Mouse (Mus musculus) thymus, adult 2 months (tissue): Measurements from ENCODE around the gene Ptbp1. TPM values are rescaled to one million over a fixed set of nuclear protein-coding genes. Genes with fewer than 3 reads are reported as not detected.

Experiments used
- DNase-seq: peaks from one replicate; pipeline ENCODE4 v3.0.0; 2021
- H3K27ac ChIP-seq: fragments of 200-500 bp; 2 replicates; pipeline ENCODE4 v1.5.1; 2012; ENCODE audit warnings: low read length, control low read depth; ENCODE audit not compliant: control insufficient read depth, insufficient read depth
- H3K27me3 ChIP-seq: fragments of 200-500 bp; 2 replicates; pipeline ENCODE4 v1.6.1; 2012; ENCODE audit warnings: mild to moderate bottlenecking, low read length, moderate library complexity, mixed read lengths; ENCODE audit not compliant: control insufficient read depth, insufficient read depth
- H3K36me3 ChIP-seq: fragments of 200-500 bp; 2 replicates; pipeline ENCODE4 v1.6.1; 2012; ENCODE audit warnings: mild to moderate bottlenecking, low read length, moderate library complexity; ENCODE audit not compliant: control insufficient read depth, insufficient read depth
- H3K4me1 ChIP-seq: fragments of 200-500 bp; replicated peaks from 2 replicates; pipeline ENCODE4 v1.6.1; 2012; ENCODE audit warnings: low read length; ENCODE audit not compliant: control insufficient read depth, insufficient read depth
- H3K4me3 ChIP-seq: fragments of 200-500 bp; 2 replicates; pipeline ENCODE4 v1.5.1; 2012; ENCODE audit warnings: mild to moderate bottlenecking, low read length, control low read depth, moderate library complexity; ENCODE audit not compliant: control insufficient read depth, insufficient read depth
- CTCF ChIP-seq: fragments of 200-500 bp; IDR thresholded peaks from 2 replicates; pipeline ENCODE4 v1.5.1; 2012; ENCODE audit warnings: mild to moderate bottlenecking, control low read depth, low read length, moderate library complexity, borderline replicate concordance; ENCODE audit not compliant: control insufficient read depth, poor library complexity, insufficient read depth; ENCODE audit errors: extremely low read depth
- POLR2A ChIP-seq: fragments of 200-500 bp; IDR thresholded peaks from 2 replicates; pipeline ENCODE4 v1.6.1; 2012; ENCODE audit warnings: mild to moderate bottlenecking, low read length, control low read depth, moderate library complexity; ENCODE audit not compliant: control insufficient read depth, poor library complexity, insufficient read depth; ENCODE audit errors: extremely low read depth
- WGBS: fragments of 180-500 bp; shearing (Covaris S2); methylation state at CpG from one replicate; pipeline ENCODE4 v1.1.7; 2018; 5-methylcytosine and 5-hydroxymethylcytosine counted together
- polyA plus RNA-seq: library from polyadenylated mRNA; depleted of rRNA; stranded (reverse); fragments of >200 nt; gene quantifications from 2 replicates; pipeline ENCODE4 v1.2.3, GENCODE M21; 2012

Gene Ptbp1
- polyA plus RNA-seq, 1 experiment, result 583 TPM

DNA sequence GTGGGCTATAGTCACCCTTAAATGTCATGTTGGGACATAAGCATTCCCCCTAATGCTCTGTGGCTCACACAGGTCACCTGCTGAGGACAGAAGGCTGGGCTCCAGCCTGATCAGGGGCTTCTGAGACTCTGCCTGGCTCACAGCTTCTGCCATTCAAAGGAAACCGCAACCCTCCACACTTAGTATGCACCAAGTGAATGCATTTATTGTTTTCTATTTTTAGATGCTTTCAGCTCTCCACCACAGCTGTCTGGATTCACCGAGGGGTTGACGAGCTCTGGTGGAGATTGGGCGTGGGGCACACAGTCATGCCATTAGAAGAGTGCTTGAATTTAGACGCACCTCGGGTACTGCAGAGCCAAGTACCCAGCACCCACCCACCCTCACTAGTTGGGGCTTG, 19.1 kb downstream of the Ptbp1 start:
- H3K36me3 ChIP-seq, result no peaks in the 10 kb centered on the region
- H3K4me1 ChIP-seq, result peaks cover 28% of the 10 kb centered on the region
- TF ChIP-seq POLR2A, result no peak
- no peak for TF ChIP-seq CTCF
- peaks cover 8% of the 10 kb centered on the region; the same call in 1 of the 2 replicates for H3K27me3 ChIP-seq
- no peak overlapping the region for H3K27ac ChIP-seq
- 10% methylated on average over 6 of the region's 6 CpGs for WGBS
- H3K4me3 ChIP-seq, result no peak overlapping the region
- no peak for DNase-seq

DNA sequence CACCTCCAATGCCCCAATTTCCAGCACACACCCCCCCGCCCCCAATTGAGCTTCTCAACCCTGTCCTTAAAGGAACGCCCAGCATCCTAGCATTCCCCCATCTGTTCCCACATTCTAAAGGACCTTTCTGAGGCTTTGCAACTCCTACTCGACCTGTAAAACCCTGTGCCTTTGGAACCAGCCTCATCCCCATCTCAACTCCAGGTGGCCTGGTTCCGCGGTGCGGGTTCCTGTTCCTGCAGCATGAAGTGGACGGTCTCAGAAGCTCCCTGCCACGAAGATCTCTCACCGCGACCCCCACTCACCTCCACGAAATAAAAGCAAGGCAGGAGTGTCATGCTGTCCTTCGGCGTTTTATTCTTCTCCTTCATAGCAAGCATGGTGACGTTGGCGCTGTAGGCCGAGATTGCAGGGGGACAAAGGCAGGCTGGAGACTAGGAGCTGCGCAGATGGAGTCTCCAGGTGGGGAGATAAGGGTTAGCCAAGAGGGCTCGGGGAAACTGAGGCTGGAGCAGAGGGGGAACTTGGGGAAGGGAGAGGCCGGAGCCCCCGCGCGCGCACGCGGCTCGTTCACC, 19.6 kb downstream of the Ptbp1 start:
- TF ChIP-seq CTCF, result no peak
- no peak for TF ChIP-seq POLR2A
- Histone ChIP-seq H3K4me1 (peaks cover 28% of the 10 kb centered on the region), H3K27ac (no peak overlapping the region), H3K4me3 (peak overlapping the region; percentile 37), H3K36me3 (no peaks in the 10 kb centered on the region), H3K27me3 (peaks cover 8% of the 10 kb centered on the region; the same call in 1 of the 2 replicates)
- WGBS, result 4% methylated on average over 26 of the region's 26 CpGs
- no peak for DNase-seq

DNA sequence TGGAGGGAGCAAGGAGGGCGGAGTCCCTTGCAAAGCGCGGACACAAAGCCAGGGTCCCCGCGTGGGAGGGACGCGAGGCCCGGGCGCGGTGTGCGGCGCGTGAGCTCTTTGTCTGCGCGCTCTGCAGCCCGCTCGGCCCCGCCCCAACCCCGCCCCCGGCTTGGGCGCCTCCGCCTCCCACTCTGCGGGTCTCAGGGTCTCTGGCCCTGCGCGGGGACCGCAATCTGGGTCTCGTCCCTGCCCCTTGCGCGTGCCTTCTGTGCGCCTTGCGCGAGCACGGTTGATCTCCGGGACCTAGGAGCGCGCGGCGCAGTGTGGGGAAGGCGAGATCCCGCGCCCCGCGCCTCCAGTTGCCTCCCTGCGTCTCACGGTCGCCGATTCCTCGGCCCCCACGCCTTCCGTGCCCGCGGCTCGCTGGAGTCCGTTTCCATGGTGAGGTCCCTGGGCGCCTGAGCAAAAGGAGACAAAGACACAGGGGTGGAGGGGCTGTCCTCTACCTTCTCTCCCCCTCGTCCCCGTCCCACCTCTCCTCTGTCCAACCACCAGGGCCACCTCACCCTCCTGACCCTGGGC, 20.1 kb downstream of the Ptbp1 start, which contains the start of the genes Prtn3 and Plppr3:
TSS of gene Prtn3 (plus strand) at position 187 of the 573 bp plus-strand sequence.
TSS of gene Plppr3 (minus strand) at position 345 of the 573 bp plus-strand sequence.
- peaks cover 8% of the 10 kb centered on the region; the same call in 1 of the 2 replicates for H3K27me3 ChIP-seq
- H3K36me3 ChIP-seq, result no peaks in the 10 kb centered on the region
- 2% methylated on average over 56 of the region's 57 CpGs for WGBS
- peak within 1 kb of the TSS; percentile 37 for H3K4me3 ChIP-seq
- no peak within 1 kb of the TSS for H3K27ac ChIP-seq
- TF ChIP-seq POLR2A, result no peak
- no peak for TF ChIP-seq CTCF
- H3K4me1 ChIP-seq, result peaks cover 28% of the 10 kb centered on the region
- DNase-seq, result no peak

DNA sequence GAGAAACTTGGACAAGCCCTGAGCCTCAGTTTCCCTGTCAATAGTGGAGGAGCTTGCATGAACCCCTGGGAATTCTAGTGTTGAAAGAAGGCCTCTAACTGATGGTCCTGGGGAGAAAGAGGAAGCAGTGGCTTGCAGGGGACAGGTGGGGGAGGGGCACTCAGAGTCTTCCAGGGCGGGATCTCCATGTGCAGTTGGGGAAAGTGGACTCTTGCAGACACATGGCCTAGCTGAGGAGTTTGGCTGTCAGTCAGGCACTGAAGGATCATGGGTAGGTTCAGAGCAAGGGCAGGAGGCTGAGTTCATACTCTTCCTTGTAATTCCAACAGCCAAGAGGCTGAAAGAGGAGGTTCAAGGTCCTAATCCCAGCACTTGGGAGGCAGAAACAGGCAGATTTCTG, 22.9 kb downstream of the Ptbp1 start:
- DNase-seq, result no peak
- H3K4me1 ChIP-seq, result peaks cover 36% of the 10 kb centered on the region
- WGBS, result 4% methylated on average over 1 of the region's 1 CpGs
- peaks cover 8% of the 10 kb centered on the region; the same call in 1 of the 2 replicates for H3K27me3 ChIP-seq
- no peaks in the 10 kb centered on the region for H3K36me3 ChIP-seq
- H3K27ac ChIP-seq, result no peak overlapping the region
- H3K4me3 ChIP-seq, result no peak overlapping the region
- TF ChIP-seq POLR2A, result no peak
- TF ChIP-seq CTCF, result no peak

DNA sequence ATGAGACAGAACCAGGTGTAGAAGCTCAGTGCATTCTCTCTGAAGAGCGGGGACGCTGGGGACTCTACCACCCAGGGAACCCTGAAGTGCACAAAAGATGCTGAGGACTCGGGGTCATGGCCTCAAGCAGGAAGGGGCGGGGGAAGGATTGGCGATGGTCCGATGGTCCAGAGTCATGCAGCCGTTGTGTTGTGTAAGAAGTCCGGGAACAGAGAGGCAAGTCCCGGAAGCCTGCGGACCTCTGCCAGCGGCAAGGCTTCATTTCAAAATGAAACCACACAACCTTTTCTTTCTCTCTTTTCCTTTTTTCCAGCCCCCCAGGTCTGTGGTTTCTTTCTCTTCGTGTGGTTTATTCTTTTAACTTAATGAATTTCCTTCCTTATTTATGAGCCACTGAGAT, 23.5 kb downstream of the Ptbp1 start:
- TF ChIP-seq POLR2A (no peak), CTCF (no peak)

DNA sequence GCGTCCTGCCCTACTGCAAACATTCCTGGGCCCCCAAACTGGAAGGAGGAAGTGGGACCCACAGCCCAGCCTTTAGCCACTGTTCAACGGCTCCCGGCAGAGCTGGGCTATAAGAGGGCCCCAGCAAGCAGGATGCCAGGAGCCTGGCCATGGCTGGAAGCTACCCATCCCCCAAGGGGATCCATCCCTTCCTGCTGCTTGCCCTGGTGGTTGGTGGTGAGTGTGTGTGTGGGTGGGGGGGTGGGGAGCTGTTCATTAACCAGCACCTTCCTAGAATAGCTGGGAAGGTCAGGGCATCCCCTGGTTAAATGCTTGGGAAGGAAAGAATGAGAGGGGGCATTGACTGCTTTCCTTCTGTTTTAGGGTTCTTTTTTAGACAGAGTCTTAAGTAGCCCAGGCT, 25.3 kb downstream of the Ptbp1 start:
- Histone ChIP-seq H3K4me3 (no peak overlapping the region), H3K36me3 (no peaks in the 10 kb centered on the region), H3K27ac (no peak overlapping the region), H3K27me3 (no peaks in the 10 kb centered on the region; the same call in 1 of the 2 replicates), H3K4me1 (peaks cover 23% of the 10 kb centered on the region)
- WGBS, result 16% methylated on average over 3 of the region's 3 CpGs
- TF ChIP-seq POLR2A (no peak), CTCF (no peak)
- no peak for DNase-seq

More for the DNA sequence above, 23.5 kb downstream of the Ptbp1 start:
- Histone ChIP-seq H3K27ac (no peak overlapping the region), H3K4me1 (peaks cover 36% of the 10 kb centered on the region), H3K36me3 (no peaks in the 10 kb centered on the region), H3K4me3 (peak overlapping the region; percentile 14), H3K27me3 (peaks cover 8% of the 10 kb centered on the region; the same call in 1 of the 2 replicates)
- 4% methylated on average over 12 of the region's 12 CpGs for WGBS
- DNase-seq, result no peak
